Mouse (Mus musculus) megakaryocyte, embryonic 14.5 days (primary cell): ENCODE data around the gene Gmpr2.

Experiments
- FLI1 ChIP-seq: IDR thresholded peaks from 2 replicates; pipeline ENCODE4 v1.6.1; 2012; ENCODE audit warnings: low read length, inconsistent platforms, mixed read lengths
- GATA1 ChIP-seq: IDR thresholded peaks from 3 replicates; pipeline ENCODE4 v1.6.1; 2012; ENCODE audit warnings: mixed read lengths, low read length, inconsistent platforms, borderline replicate concordance

GRCm38 (mm10) chr14:55651528-55651927 lies 20.2 kb upstream of the Gmpr2 start:
- TF ChIP-seq FLI1 = no peak
- no peak for TF ChIP-seq GATA1
